Mouse (Mus musculus) CH12.LX (cell line): ENCODE results near the gene Pappa2. TPM values are rescaled to one million over a fixed set of nuclear protein-coding genes. Genes with fewer than 3 reads are reported as not detected.

Experiments
- DNase-seq: peaks from one replicate; pipeline ENCODE4 v3.0.0-alpha.2; 2013; ENCODE audit errors: extremely low read depth
- H3K27ac ChIP-seq: 2 replicates; pipeline ENCODE4 v1.5.1; 2012; ENCODE audit warnings: low read depth, mild to moderate bottlenecking, control low read depth, moderate library complexity; ENCODE audit not compliant: insufficient read depth
- H3K27me3 ChIP-seq: replicated peaks from 2 replicates; pipeline ENCODE3; 2012; ENCODE audit warnings: inconsistent platforms
- H3K36me3 ChIP-seq, 2 experiments: replicated peaks in 1 of 2; 2 replicates each; pipeline versions ENCODE3 to v1.6.1; 2012; ENCODE audit warnings: inconsistent platforms in 1 of 2, low read length in 1 of 2, mild to moderate bottlenecking in 1 of 2, mixed read lengths in 1 of 2, moderate library complexity in 1 of 2; ENCODE audit not compliant: control insufficient read depth in 1 of 2, insufficient read depth in 1 of 2
- H3K4me1 ChIP-seq, 2 experiments: 2 replicates each; pipeline ENCODE4 v1.6.1; 2012; ENCODE audit warnings: inconsistent platforms in 1 of 2, moderate library complexity in 1 of 2; ENCODE audit not compliant: insufficient read depth in 2 of 2, control insufficient read depth in 1 of 2
- H3K4me2 ChIP-seq: 2 replicates; pipeline ENCODE4 v1.6.1; 2012; ENCODE audit warnings: low read depth, mild to moderate bottlenecking, control low read depth; ENCODE audit not compliant: poor library complexity, insufficient read depth, severe bottlenecking
- H3K4me3 ChIP-seq, 3 experiments: fragments of 150-350 bp in 1 of 3; sonication (generic) in 1 of 3; replicated peaks in 1 of 3; 2 replicates each; pipeline versions ENCODE3 to v1.5.1; 2011 to 2012; ENCODE audit warnings: low read depth in 2 of 3, low read length in 2 of 3, mild to moderate bottlenecking in 2 of 3, moderate library complexity in 2 of 3, control low read depth in 1 of 3, improper control_type of control experiment in 1 of 3, inconsistent platforms in 1 of 3, mixed read lengths in 1 of 3; ENCODE audit not compliant: poor library complexity in 1 of 3
- H3K79me2 ChIP-seq: replicated peaks from 2 replicates; pipeline ENCODE4 v1.6.1; 2012; ENCODE audit warnings: mild to moderate bottlenecking, moderate library complexity; ENCODE audit not compliant: control insufficient read depth, poor library complexity, insufficient read depth, severe bottlenecking; ENCODE audit errors: extremely low read depth
- H3K9ac ChIP-seq: 2 replicates; pipeline ENCODE4 v1.6.1; 2012; ENCODE audit warnings: low read depth, mild to moderate bottlenecking, control low read depth, moderate library complexity; ENCODE audit not compliant: insufficient read depth
- H3K9me3 ChIP-seq: replicated peaks from 2 replicates; pipeline ENCODE3; 2012; ENCODE audit warnings: low read length, inconsistent platforms, mixed read lengths
- CHD1 ChIP-seq: IDR thresholded peaks from 2 replicates; pipeline ENCODE4 v1.6.1; 2012; ENCODE audit warnings: low read depth, low read length, improper control_type of control experiment, inconsistent platforms
- CTCF ChIP-seq, 2 experiments: IDR thresholded peaks in 1 of 2; conservative IDR thresholded peaks in 1 of 2; 2 replicates each; pipeline ENCODE4 v1.5.1; 2011 to 2012; ENCODE audit warnings: low read depth in 2 of 2, low read length in 2 of 2, improper control_type of control experiment in 1 of 2, inconsistent platforms in 1 of 2, mild to moderate bottlenecking in 1 of 2, moderate library complexity in 1 of 2
- E2F4 ChIP-seq: IDR thresholded peaks from 2 replicates; pipeline ENCODE4 v1.6.1; 2011; ENCODE audit warnings: low read depth, low read length, improper control_type of control experiment; ENCODE audit not compliant: insufficient replicate concordance
- ELF1 ChIP-seq: IDR thresholded peaks from 2 replicates; pipeline ENCODE4 v1.6.1; 2014; ENCODE audit warnings: low read depth, mild to moderate bottlenecking, inconsistent platforms, low read length, improper control_type of control experiment
- EP300 ChIP-seq: IDR thresholded peaks from 2 replicates; pipeline ENCODE4 v1.6.1; 2011; ENCODE audit warnings: low read length, improper control_type of control experiment
- ETS1 ChIP-seq: conservative IDR thresholded peaks from 2 replicates; pipeline ENCODE4 v1.6.1; 2012; ENCODE audit warnings: low read depth, mild to moderate bottlenecking, inconsistent platforms, low read length, improper control_type of control experiment, moderate library complexity
- HCFC1 ChIP-seq: IDR thresholded peaks from 2 replicates; pipeline ENCODE4 v1.6.1; 2012; ENCODE audit warnings: low read depth, mild to moderate bottlenecking, inconsistent platforms, low read length, improper control_type of control experiment
- IRF4 ChIP-seq: IDR thresholded peaks from 2 replicates; pipeline ENCODE4 v1.6.1; 2014; ENCODE audit warnings: low read depth, mild to moderate bottlenecking, inconsistent platforms, low read length, improper control_type of control experiment
- JUN ChIP-seq: IDR thresholded peaks from 2 replicates; pipeline ENCODE4 v1.6.1; 2011; ENCODE audit warnings: low read depth, mild to moderate bottlenecking, low read length, improper control_type of control experiment, moderate library complexity; ENCODE audit not compliant: insufficient read depth
- JUND ChIP-seq: conservative IDR thresholded peaks from 2 replicates; pipeline ENCODE4 v1.6.1; 2011; ENCODE audit warnings: low read depth, low read length, improper control_type of control experiment
- MAFK ChIP-seq: IDR thresholded peaks from 2 replicates; pipeline ENCODE4 v1.6.1; 2011; ENCODE audit warnings: low read length, improper control_type of control experiment; ENCODE audit not compliant: insufficient replicate concordance
- MAX ChIP-seq: IDR thresholded peaks from 2 replicates; pipeline ENCODE4 v1.6.1; 2011; ENCODE audit warnings: low read length, improper control_type of control experiment
- MAZ ChIP-seq: IDR thresholded peaks from 2 replicates; pipeline ENCODE4 v1.6.1; 2012; ENCODE audit warnings: low read depth, mild to moderate bottlenecking, inconsistent platforms, low read length, improper control_type of control experiment, moderate library complexity
- MXI1 ChIP-seq: IDR thresholded peaks from 2 replicates; pipeline ENCODE4 v1.6.1; 2011; ENCODE audit warnings: mild to moderate bottlenecking, low read depth, low read length, improper control_type of control experiment
- MYC ChIP-seq: IDR thresholded peaks from 2 replicates; pipeline ENCODE4 v1.6.1; 2011; ENCODE audit warnings: low read depth, mild to moderate bottlenecking, improper control_type of control experiment, low read length
- NELFE ChIP-seq: IDR thresholded peaks from 2 replicates; pipeline ENCODE4 v1.6.1; 2011; ENCODE audit warnings: low read depth, low read length, improper control_type of control experiment
- POLR2AphosphoS2 ChIP-seq: IDR thresholded peaks from 2 replicates; pipeline ENCODE4 v1.6.1; 2011; ENCODE audit warnings: low read depth, low read length, improper control_type of control experiment
- RAD21 ChIP-seq: IDR thresholded peaks from 2 replicates; pipeline ENCODE4 v1.6.1; 2011; ENCODE audit warnings: low read depth, mild to moderate bottlenecking, low read length, improper control_type of control experiment, moderate library complexity
- RCOR1 ChIP-seq: conservative IDR thresholded peaks from 2 replicates; pipeline ENCODE4 v1.6.1; 2012; ENCODE audit warnings: low read depth, mild to moderate bottlenecking, inconsistent platforms, low read length, improper control_type of control experiment
- SMC3 ChIP-seq: IDR thresholded peaks from 2 replicates; pipeline ENCODE4 v1.6.1; 2011; ENCODE audit warnings: low read depth, low read length, improper control_type of control experiment
- TBP ChIP-seq: conservative IDR thresholded peaks from 2 replicates; pipeline ENCODE4 v1.6.1; 2011; ENCODE audit warnings: low read depth, low read length, improper control_type of control experiment
- TCF12 ChIP-seq: IDR thresholded peaks from 2 replicates; pipeline ENCODE4 v1.6.1; 2014; ENCODE audit warnings: low read depth, mild to moderate bottlenecking, inconsistent platforms, low read length, improper control_type of control experiment
- USF1 ChIP-seq: IDR thresholded peaks from 2 replicates; pipeline ENCODE4 v1.6.1; 2014; ENCODE audit warnings: low read depth, mild to moderate bottlenecking, inconsistent platforms, low read length, improper control_type of control experiment
- USF2 ChIP-seq: conservative IDR thresholded peaks from 2 replicates; pipeline ENCODE4 v1.6.1; 2011; ENCODE audit warnings: low read depth, low read length, improper control_type of control experiment
- ZKSCAN1 ChIP-seq: IDR thresholded peaks from 2 replicates; pipeline ENCODE4 v1.6.1; 2012; ENCODE audit warnings: low read depth, inconsistent platforms, low read length, improper control_type of control experiment, borderline replicate concordance
- ZNF384 ChIP-seq: IDR thresholded peaks from 2 replicates; pipeline ENCODE4 v1.6.1; 2012; ENCODE audit warnings: low read depth, low read length, improper control_type of control experiment, inconsistent platforms
- dilution Hi-C: fragments of 300-500 bp; cut with MboI; formaldehyde crosslinking; loops from 2 replicates; pipeline ENCODE4 v1.14.3; 2020; ENCODE audit warnings: low sequenced_read_pairs; ENCODE audit not compliant: extremely low pct_unique_long_range_greater_than_20kb, extremely low pct_ligation_motif_present
- in situ Hi-C: fragments of 300-500 bp; cut with MboI; formaldehyde crosslinking; loops from 3 replicates; pipeline ENCODE4 v1.14.3; 2019; ENCODE audit warnings: low sequenced_read_pairs, low pct_ligation_motif_present, low pct_unique_long_range_greater_than_20kb, mixed read lengths
- polyA plus RNA-seq: library from polyadenylated mRNA; unstranded; fragments of >175 nt; gene quantifications from 2 replicates; pipeline ENCODE4 v1.2.1, GENCODE M21; 2012; ENCODE audit warnings: low read depth; ENCODE audit not compliant: insufficient read length
- total RNA-seq, 2 experiments: library from RNA; depleted of rRNA; stranded (reverse); fragments of 300-350 nt in 1 of 2; fragments of >200 nt in 1 of 2; gene quantifications; 2 replicates each; pipeline ENCODE4 v1.2.3; 2012 to 2014

Pappa2 gene
- total RNA-seq (2012; rRNA removed) = 0.13 and 0.17 TPM in 2 replicates
- 0.97 and 1.3 TPM in 2 replicates for total RNA-seq (2014; rRNA removed)
- polyA plus RNA-seq = 0.18 and 0.20 TPM in 2 replicates

DNA sequence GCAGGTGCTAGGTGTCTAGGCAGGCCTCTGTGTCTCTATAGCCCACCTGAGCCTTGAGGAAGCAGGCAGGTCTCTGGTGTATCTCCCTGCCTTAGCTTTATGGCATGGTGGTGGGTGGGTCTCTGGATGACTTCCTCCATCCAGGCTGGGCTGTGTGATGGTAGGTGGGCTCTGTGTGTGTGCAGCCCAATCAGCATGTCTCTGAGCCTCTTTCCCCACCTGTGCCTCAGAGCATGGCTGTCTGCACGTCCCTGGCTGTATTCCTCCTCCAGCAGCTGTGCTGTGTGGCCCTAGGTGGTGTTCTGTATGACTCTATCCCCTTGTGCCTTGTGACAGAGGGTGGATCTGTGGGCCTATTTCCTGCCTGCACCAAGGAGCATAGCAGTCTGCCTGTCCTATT, at the start of gene Pappa2:
Pappa2 (minus strand) TSS at position 101 of the 400 bp plus-strand sequence.
- peak within 1 kb of the TSS; percentile 29; the same call in 1 of the 2 replicates for H3K4me2 ChIP-seq
- peaks cover 0 to 16% of the 10 kb centered on the region in 2 experiments; a peak in 2 of 4 replicates for H3K4me1 ChIP-seq
- H3K36me3 ChIP-seq = no peaks in the 10 kb centered on the region
- H3K79me2 ChIP-seq = no peaks in the 10 kb centered on the region
- no peak within 1 kb of the TSS for H3K4me3 ChIP-seq
- no peak within 1 kb of the TSS for H3K27ac ChIP-seq
- DNase-seq = no peak
- dilution Hi-C loops = no loop called here
- in situ Hi-C loops = no loop called here
- H3K9ac ChIP-seq = no peak within 1 kb of the TSS
- TF ChIP-seq MYC = no peak
- TF ChIP-seq MAFK = no peak
- TF ChIP-seq USF1 = no peak
- TF ChIP-seq ZNF384 = no peak
- TF ChIP-seq USF2 = no peak
- no peak for TF ChIP-seq JUND
- no peak for TF ChIP-seq NELFE
- no peak for TF ChIP-seq EP300
- no peak for TF ChIP-seq MAX
- no peak for TF ChIP-seq ETS1
- no peak for TF ChIP-seq MAZ
- TF ChIP-seq HCFC1 = no peak
- TF ChIP-seq ELF1 = no peak
- no peak for TF ChIP-seq IRF4
- no peak for TF ChIP-seq JUN
- TF ChIP-seq ZKSCAN1 = no peak
- no peak for TF ChIP-seq TBP
- no peaks in the 10 kb centered on the region for H3K9me3 ChIP-seq
- no peaks in the 10 kb centered on the region for H3K27me3 ChIP-seq

DNA sequence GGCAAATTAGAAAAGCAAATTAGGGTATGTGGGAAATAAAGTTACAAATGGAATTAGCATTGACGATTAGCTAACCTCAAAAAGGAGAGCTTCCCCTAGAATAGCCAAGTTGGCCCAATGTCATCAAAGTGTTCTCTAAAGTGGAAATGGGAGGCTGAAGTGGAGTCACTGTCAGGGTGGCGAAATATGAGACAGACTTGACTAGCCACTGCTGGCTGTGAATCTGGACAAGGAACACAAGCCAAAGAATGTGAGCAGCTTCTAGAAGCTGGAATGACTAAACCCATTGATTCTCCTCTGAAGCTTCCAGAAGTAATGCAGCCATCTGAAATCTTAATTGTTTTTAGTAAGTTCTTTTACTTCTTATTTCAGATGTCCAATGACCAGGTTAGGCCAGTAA, 48.8 kb upstream of the Pappa2 start:
- TF ChIP-seq MYC = no peak
- no peak for TF ChIP-seq RCOR1
- no peak for TF ChIP-seq TCF12
- no peak for TF ChIP-seq MAFK
- TF ChIP-seq MAX = no peak
- TF ChIP-seq JUND = no peak
- TF ChIP-seq POLR2AphosphoS2 = no peak
- no peak for TF ChIP-seq RAD21
- no peak for TF ChIP-seq SMC3
- no peak for TF ChIP-seq JUN
- TF ChIP-seq CTCF (conservative IDR thresholded peaks at IDR 0.05 in 1 of 2, IDR thresholded peaks at IDR 0.05 in 1 of 2; ENCODE audit: low read depth in 2 of 2, low read length in 2 of 2) = no peak
- TF ChIP-seq TBP = no peak
- TF ChIP-seq CHD1 = no peak
- TF ChIP-seq MXI1 = no peak
- no peak for TF ChIP-seq E2F4
- no peak for TF ChIP-seq ETS1
- TF ChIP-seq ELF1 = no peak
- H3K4me2 ChIP-seq = no peak overlapping the region
- H3K9me3 ChIP-seq = no peaks in the 10 kb centered on the region
- dilution Hi-C loops (no loop called here), in situ Hi-C loops (no loop called here)
- H3K4me1 ChIP-seq = peaks cover 0 to 5% of the 10 kb centered on the region in 2 experiments; a peak in 2 of 4 replicates
- H3K27me3 ChIP-seq = no peaks in the 10 kb centered on the region
- no peaks in the 10 kb centered on the region for H3K79me2 ChIP-seq
- DNase-seq = no peak
- no peak overlapping the region for H3K4me3 ChIP-seq
- no peaks in the 10 kb centered on the region for H3K36me3 ChIP-seq
- H3K27ac ChIP-seq = no peak overlapping the region
- H3K9ac ChIP-seq = no peak overlapping the region
